In the genomic region with DNA sequence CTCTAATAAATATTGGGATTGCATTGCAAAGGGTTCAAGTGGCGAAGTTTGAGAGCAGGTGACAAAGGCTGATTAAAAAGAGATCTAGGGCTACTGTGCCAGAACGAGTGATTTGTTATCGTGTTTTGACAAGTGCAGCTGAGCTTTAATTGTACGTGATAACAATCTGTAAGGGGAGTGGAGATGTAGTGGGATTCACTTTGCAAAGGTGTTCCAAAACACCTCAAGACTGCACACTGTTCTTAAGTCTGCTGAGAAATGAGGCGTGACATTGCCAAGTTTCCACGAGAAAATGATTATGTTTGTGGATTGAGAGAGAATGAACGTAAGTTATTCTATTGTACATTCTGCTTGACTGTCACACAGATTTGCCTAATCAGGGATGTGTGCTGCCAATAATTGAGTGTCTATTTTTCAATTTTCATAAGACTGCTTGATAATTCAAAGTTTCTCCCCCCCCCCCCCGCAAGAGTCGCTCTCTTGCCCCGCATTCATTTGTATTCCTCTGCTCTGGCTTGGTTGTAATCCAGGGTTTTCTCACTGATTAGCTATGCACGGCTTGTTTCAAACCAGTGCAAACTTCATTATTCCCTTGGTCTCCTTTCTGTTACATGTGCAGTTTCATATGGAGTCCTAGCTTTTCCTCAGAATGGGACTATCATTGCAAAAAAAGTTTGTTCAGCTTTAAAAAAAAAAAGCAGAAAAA, we compare ENCODE assay signal across 23 mouse cellular contexts.
DNase-seq lines count a peak whose midpoint lies in the region; ATAC-seq lines count a peak whose summit lies in the region.
"Had no signal": no experiment of that assay in that cellular context is flagged by ENCODE, and none has a peak within 500 bp of the region (broad histone marks: within the 10 kb centered on the region; RNA-seq: fewer than 3 reads in every experiment).

No protein-coding gene starts in this region.

- peak overlapping the region; percentile 23; the same call in 1 of the 2 replicates for H3K4me2 ChIP-seq in hindbrain, embryonic 16.5 days (ENCODE audit: low read length)
- peak overlapping the region; percentile 24; the same call in 1 of the 2 replicates for H3K4me2 ChIP-seq in forebrain, embryonic 13.5 days
- H3K4me2 ChIP-seq in forebrain, embryonic 16.5 days (ENCODE audit: low read length) = peak overlapping the region; percentile 28
- H3K4me2 ChIP-seq in midbrain, embryonic 16.5 days (ENCODE audit: low read length) = no peak overlapping the region
- H3K4me2 ChIP-seq: limb, embryonic 15.5 days; lung, embryonic 14.5 days; neural tube, embryonic 13.5 days had no signal

- no peak overlapping the region for H3K9ac ChIP-seq in hindbrain, embryonic 16.5 days (ENCODE audit: low read depth, low read length)
- no peak overlapping the region for H3K9ac ChIP-seq in forebrain, embryonic 13.5 days
- H3K9ac ChIP-seq in forebrain, embryonic 16.5 days (replicated peaks; ENCODE audit: low read depth, low read length) = no peak overlapping the region
- H3K9ac ChIP-seq in midbrain, embryonic 16.5 days (ENCODE audit: low read depth, low read length) = no peak overlapping the region
- H3K9ac ChIP-seq: limb, embryonic 15.5 days; liver, embryonic 14.5 days; lung, embryonic 14.5 days; neural tube, embryonic 13.5 days had no signal

- ATAC-seq in hindbrain, embryonic 16.5 days = peak; percentile 78; the same call in 1 of the 2 replicates
- peak; percentile 86 for ATAC-seq in forebrain, embryonic 13.5 days
- ATAC-seq in forebrain, embryonic 16.5 days = peak; percentile 81
- peak; percentile 67; the same call in 1 of the 2 replicates for ATAC-seq in midbrain, embryonic 16.5 days
- ATAC-seq: inflammation-experienced regulatory T-cells, adult 6 months had no signal

- no peak overlapping the region for H3K27ac ChIP-seq in hindbrain, embryonic 16.5 days (ENCODE audit: low read depth, low read length)
- H3K27ac ChIP-seq in hindbrain, embryonic 10.5 days = no peak overlapping the region
- H3K27ac ChIP-seq in forebrain, embryonic 13.5 days = no peak overlapping the region
- no peak overlapping the region for H3K27ac ChIP-seq in forebrain, embryonic 16.5 days (ENCODE audit: low read length)
- no peak overlapping the region for H3K27ac ChIP-seq in midbrain, embryonic 16.5 days (ENCODE audit: low read length)
- H3K27ac ChIP-seq: limb, embryonic 15.5 days; liver, embryonic 14.5 days; neural tube, embryonic 13.5 days; stomach, postnatal 0 days had no signal

- H3K27me3 ChIP-seq in hindbrain, embryonic 16.5 days (replicated peaks; ENCODE audit: control insufficient read depth, insufficient read depth, low read length) = no peaks in the 10 kb centered on the region
- H3K27me3 ChIP-seq in hindbrain, embryonic 10.5 days (ENCODE audit: insufficient read depth, poor library complexity, severe bottlenecking) = no peaks in the 10 kb centered on the region
- no peaks in the 10 kb centered on the region for H3K27me3 ChIP-seq in forebrain, embryonic 13.5 days
- H3K27me3 ChIP-seq in forebrain, embryonic 16.5 days (replicated peaks; ENCODE audit: control insufficient read depth, insufficient read depth, low read length) = no peaks in the 10 kb centered on the region
- H3K27me3 ChIP-seq in midbrain, embryonic 16.5 days (ENCODE audit: control insufficient read depth, insufficient read depth, low read depth, low read length) = no peaks in the 10 kb centered on the region
- H3K27me3 ChIP-seq: limb, embryonic 15.5 days; megakaryocyte, embryonic 14.5 days; neural tube, embryonic 13.5 days had no signal

- no peaks in the 10 kb centered on the region for H3K9me3 ChIP-seq in hindbrain, embryonic 16.5 days (ENCODE audit: control insufficient read depth, low read length)
- H3K9me3 ChIP-seq in hindbrain, embryonic 10.5 days = no peaks in the 10 kb centered on the region
- H3K9me3 ChIP-seq in forebrain, embryonic 13.5 days (replicated peaks) = no peaks in the 10 kb centered on the region
- no peaks in the 10 kb centered on the region for H3K9me3 ChIP-seq in forebrain, embryonic 16.5 days (ENCODE audit: control insufficient read depth, low read length)
- H3K9me3 ChIP-seq in midbrain, embryonic 16.5 days (replicated peaks; ENCODE audit: control insufficient read depth, low read length, poor library complexity, severe bottlenecking) = no peaks in the 10 kb centered on the region
- H3K9me3 ChIP-seq: limb, embryonic 15.5 days; neural tube, embryonic 13.5 days had no signal

- DNase-seq in hindbrain, embryonic 10.5 days (ENCODE audit: low spot score) = no peak
- no peak for DNase-seq in neural tube, embryonic 10.5 days (ENCODE audit: extremely low spot score, low spot score)
- no peak for DNase-seq in spleen, adult 18-20 months
- DNase-seq: adrenal gland, postnatal 14 days; cerebellum, adult 8-10 months; gastrocnemius, postnatal 36 days; kidney, adult 18-20 months; kidney, postnatal 14 days; left cerebral cortex, postnatal 4 days; lung, embryonic 14.5 days; lung, postnatal 36 days; thymus, adult 2 months; thymus, postnatal 4 days had no signal

- no peak overlapping the region for H3K4me3 ChIP-seq in hindbrain, embryonic 16.5 days (ENCODE audit: low read length)
- H3K4me3 ChIP-seq in hindbrain, embryonic 10.5 days = no peak overlapping the region
- no peak overlapping the region for H3K4me3 ChIP-seq in forebrain, embryonic 13.5 days
- no peak overlapping the region for H3K4me3 ChIP-seq in forebrain, embryonic 16.5 days (replicated peaks; ENCODE audit: low read length)
- H3K4me3 ChIP-seq in midbrain, embryonic 16.5 days (ENCODE audit: low read depth, low read length) = no peak overlapping the region
- H3K4me3 ChIP-seq: limb, embryonic 15.5 days; megakaryocyte, embryonic 14.5 days; neural tube, embryonic 13.5 days had no signal

- 33% methylated on average over 11 of the region's 11 CpGs for WGBS in hindbrain, embryonic 16.5 days
- 73% methylated on average over 11 of the region's 11 CpGs for WGBS in hindbrain, embryonic 10.5 days
- 25% methylated on average over 11 of the region's 11 CpGs for WGBS in forebrain, embryonic 13.5 days
- WGBS in forebrain, embryonic 16.5 days = 13% methylated on average over 11 of the region's 11 CpGs
- WGBS in midbrain, embryonic 16.5 days = 25% methylated on average over 11 of the region's 11 CpGs

- H3K4me1 ChIP-seq in hindbrain, embryonic 16.5 days (ENCODE audit: control insufficient read depth, insufficient read depth, low read depth, low read length) = no peaks in the 10 kb centered on the region
- H3K4me1 ChIP-seq in hindbrain, embryonic 10.5 days (replicated peaks) = no peaks in the 10 kb centered on the region
- H3K4me1 ChIP-seq in forebrain, embryonic 13.5 days = peaks cover 10% of the 10 kb centered on the region; the same call in 1 of the 2 replicates
- peaks cover 7% of the 10 kb centered on the region for H3K4me1 ChIP-seq in forebrain, embryonic 16.5 days (replicated peaks; ENCODE audit: control insufficient read depth, insufficient read depth, low read length)
- peaks cover 4% of the 10 kb centered on the region for H3K4me1 ChIP-seq in midbrain, embryonic 16.5 days (ENCODE audit: control insufficient read depth, insufficient read depth, low read length)
- H3K4me1 ChIP-seq: limb, embryonic 15.5 days; megakaryocyte, embryonic 14.5 days; neural tube, embryonic 13.5 days had no signal

- no peaks in the 10 kb centered on the region for H3K36me3 ChIP-seq in hindbrain, embryonic 16.5 days (ENCODE audit: control insufficient read depth, insufficient read depth, low read length)
- no peaks in the 10 kb centered on the region for H3K36me3 ChIP-seq in hindbrain, embryonic 10.5 days
- no peaks in the 10 kb centered on the region for H3K36me3 ChIP-seq in forebrain, embryonic 13.5 days (ENCODE audit: poor library complexity, severe bottlenecking)
- H3K36me3 ChIP-seq in forebrain, embryonic 16.5 days (ENCODE audit: control insufficient read depth, insufficient read depth) = no peaks in the 10 kb centered on the region
- no peaks in the 10 kb centered on the region for H3K36me3 ChIP-seq in midbrain, embryonic 16.5 days (ENCODE audit: control insufficient read depth, insufficient read depth, low read length)
- H3K36me3 ChIP-seq: limb, embryonic 15.5 days; neural tube, embryonic 13.5 days had no signal
